Mouse (Mus musculus): ENCODE measurements around the gene Ccr6. TPM values are rescaled to one million over a fixed set of nuclear protein-coding genes. Genes with fewer than 3 reads are reported as not detected.
"Not testable (repeated sequence)": the region's sequence is repeated elsewhere in the genome, so short reads cannot be mapped to it uniquely, and the experiment has no call there.

The Ccr6 gene
- total RNA-seq (2021): not detected
- polyA plus RNA-seq (2012; rRNA removed): 0.08 and 0.29 TPM in 2 replicates
- long read RNA-seq: 0 reads

GRCm38 (mm10) chr17:8235743-8236142 is at the start of gene Ccr6:
Gene Ccr6, plus strand, starts transcription at chr17:8236043.
- DNase-seq: no peak

GRCm38 (mm10) chr17:8193678-8194077 is 42.2 kb upstream of the Ccr6 start:
- no peak for DNase-seq

DNA sequence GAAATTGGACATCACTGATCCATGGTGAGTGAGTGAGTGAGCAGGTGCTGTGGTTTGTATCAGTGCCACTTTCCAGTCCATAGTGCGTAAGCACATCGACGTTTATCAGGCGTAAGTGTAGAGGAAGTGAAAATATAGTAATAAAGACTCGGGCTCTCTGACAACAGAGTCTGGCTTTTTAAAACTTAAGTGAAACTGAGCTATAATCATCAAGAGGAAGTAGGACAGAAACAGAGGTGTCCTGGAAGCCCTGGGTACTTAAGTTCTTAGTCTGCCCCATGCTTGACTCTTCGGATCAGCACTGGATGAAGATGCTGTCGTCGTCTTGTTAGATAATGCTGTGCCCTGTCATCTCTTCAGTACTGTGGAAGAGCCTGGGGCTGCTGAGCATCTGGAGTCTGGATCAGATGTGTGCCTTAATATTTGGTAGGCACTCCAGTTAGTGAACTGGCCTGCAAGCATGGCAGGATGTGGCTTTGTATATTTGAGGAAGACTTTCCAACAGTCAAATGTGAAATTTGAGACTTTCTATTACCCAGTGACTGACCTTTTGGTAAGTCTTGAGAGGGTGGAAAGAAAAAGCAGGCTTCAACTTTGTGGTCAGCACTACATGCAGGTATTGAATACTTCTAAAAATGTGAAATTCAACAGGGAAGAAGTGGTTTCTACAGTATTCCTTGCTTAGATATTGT is 40.0 kb upstream of the Ccr6 start:
- DNase-seq: no peak

- no peak for DNase-seq
These were observed 38.2 kb upstream of the Ccr6 start for GRCm38 (mm10) chr17:8197652-8198051.

- no peak for DNase-seq
These were observed 36.5 kb upstream of the Ccr6 start for GRCm38 (mm10) chr17:8199067-8199935.

DNA sequence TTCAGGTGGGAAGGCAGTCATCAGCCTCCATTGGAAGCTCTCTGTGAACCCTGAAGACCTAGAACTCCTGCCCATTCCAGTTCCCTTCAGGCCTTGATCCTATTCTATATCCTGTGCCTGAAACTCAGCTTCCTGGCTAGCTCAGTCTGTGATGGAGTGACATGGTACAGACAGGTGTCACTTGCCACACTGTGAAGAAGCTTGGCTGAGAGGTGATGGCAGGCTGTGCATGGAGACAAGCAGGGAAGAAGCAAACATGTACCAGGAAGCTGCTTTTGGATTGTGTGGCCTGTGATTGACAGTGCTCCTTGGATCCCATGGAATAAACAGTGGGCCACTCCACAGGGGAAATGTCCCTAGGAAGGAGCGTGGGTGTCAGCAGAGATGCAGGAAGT is 35.9 kb upstream of the Ccr6 start:
- no peak for DNase-seq

DNA sequence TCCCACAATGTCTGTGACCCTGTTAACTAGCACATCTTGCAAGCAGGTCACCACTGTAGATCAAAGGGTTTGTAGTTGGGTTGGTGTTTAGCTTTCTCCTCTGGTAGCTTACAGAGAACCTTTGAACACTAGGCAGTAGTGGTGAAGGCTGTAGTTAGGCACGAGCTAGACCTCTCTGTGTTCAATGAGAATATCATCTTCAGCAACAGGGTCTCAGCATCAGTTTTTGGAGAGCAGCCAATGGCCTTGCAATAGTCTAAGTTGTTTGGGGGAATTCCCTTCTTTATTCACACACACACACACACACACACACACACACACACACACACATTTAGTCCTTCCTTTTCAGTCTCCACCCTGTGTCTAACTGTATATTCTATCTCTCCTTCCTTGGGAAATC is 32.4 kb upstream of the Ccr6 start:
- no peak for DNase-seq

DNA sequence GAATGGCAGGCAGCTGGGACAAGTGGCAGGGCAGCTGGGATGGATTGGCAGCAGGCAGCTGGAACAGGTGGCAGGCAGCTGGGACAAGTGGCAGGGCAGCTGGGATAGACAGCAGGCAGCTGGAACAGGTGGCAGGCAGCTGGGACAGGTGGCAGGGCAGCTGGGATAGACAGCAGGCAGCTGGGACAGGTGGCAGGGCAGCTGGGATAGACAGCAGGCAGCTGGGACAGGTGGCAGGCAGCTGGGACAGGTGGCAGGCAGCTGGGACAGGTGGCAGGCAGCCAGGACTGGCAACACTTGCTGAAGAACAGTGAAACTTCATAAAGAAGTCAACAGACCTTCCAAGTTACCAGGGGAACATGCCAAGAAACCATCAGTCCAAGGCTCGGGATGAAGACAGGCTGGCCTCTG is 30.6 kb upstream of the Ccr6 start:
- not testable (repeated sequence) for DNase-seq

- DNase-seq: no peak
These were observed 29.2 kb upstream of the Ccr6 start for GRCm38 (mm10) chr17:8206691-8207090.

DNA sequence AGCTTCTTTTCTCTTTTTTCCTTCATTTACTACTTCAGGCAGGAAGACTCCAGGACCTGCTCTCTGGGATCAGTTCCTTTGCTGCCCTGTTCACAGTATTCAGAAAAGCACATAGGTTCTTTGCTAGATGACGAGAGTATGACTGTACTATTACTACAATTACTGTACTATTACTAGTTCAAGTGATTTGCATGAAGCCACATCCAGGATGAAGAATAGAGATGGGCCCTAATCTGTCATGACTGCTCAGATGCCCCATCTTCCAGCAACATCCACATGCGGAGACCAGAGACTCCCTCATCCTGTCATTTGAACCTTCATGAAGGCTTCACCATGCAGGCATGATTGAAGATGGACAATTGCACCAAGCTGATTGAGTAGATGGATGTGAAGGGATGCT is 26.1 kb upstream of the Ccr6 start:
- no peak for DNase-seq

DNA sequence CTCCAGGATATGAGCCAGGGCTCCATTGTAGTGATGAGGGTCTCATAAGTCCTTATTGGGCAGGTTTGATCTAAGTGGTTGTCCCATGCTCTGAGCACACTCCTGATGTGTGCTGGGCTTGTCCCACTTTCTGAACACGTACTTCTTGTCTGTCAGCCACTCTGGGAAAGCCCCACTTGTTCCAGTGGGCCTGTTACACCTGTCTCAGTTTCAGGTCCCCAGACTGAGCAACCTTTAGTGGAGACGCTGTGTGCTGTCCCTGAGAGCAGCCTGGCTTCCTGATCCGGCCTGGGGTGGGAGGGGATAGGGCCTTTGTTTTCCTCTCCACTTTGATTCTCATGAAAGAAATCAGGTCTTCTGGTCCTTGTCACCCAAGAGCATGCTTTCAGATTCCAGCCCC is 25.7 kb upstream of the Ccr6 start:
- no peak for DNase-seq

- no peak for DNase-seq
These were observed 25.2 kb upstream of the Ccr6 start for GRCm38 (mm10) chr17:8210675-8211074.

- no peak for DNase-seq
These were observed 24.4 kb upstream of the Ccr6 start for GRCm38 (mm10) chr17:8211399-8211798.

GRCm38 (mm10) chr17:8214369-8214768 is 21.5 kb upstream of the Ccr6 start:
- no peak for DNase-seq

DNA sequence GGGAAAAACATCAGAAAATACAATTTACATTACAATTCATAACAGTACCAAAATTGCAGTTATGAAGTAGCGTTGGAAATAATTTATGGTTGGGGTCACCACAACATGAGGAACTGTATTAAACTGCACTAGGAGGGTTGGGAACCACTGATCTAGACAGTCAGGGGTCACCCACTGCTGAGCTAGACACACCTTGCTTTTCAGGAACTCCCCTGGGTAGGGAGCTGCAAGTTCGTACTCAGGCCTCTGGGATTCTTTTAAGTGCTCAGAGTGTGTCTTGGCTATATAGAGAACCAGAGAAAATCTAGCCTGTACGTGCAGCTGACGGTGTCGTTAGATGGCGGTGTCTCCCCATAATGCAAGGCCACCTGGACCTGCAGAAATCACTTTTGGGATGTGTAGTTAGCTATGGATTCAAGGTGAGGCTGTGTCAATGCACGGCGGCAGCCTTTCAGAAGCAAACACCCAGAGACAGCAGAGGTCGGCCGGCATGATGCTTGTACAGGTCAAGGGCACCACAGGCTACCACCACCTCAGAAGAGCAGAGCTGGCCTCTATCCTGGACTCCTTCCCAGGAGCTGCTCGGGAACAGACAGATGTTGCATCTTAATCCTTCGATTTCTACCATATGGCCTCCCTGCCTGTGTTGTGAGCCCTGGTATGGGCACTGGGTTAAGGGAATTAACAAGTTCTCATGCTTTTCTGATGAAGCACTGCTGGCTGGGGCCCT is 20.7 kb upstream of the Ccr6 start:
- no peak for DNase-seq

GRCm38 (mm10) chr17:8223225-8223624 is 12.6 kb upstream of the Ccr6 start:
- no peak for DNase-seq

GRCm38 (mm10) chr17:8224072-8224471 is 11.8 kb upstream of the Ccr6 start:
- DNase-seq: no peak

DNA sequence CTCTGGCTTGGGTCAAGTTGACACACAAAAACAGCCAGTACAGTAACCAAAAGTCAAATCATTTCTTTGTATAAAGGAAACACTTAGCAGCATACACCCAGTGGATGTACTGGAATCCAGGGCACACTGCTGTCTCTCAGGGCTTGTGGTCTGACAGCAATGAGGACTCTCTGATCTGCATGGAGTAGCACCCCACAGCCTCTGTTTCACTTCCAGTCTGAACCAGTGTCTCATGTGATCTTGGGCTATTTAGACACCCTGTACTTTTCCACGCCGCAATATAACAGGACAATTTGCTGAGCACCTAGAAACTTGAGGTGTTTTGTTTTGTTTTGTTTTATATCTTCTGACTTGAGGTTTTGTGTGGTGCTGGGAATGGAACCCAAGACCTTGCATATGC is 10.7 kb upstream of the Ccr6 start:
- DNase-seq: no peak

GRCm38 (mm10) chr17:8225746-8226145 is 10.1 kb upstream of the Ccr6 start:
- no peak for DNase-seq

DNA sequence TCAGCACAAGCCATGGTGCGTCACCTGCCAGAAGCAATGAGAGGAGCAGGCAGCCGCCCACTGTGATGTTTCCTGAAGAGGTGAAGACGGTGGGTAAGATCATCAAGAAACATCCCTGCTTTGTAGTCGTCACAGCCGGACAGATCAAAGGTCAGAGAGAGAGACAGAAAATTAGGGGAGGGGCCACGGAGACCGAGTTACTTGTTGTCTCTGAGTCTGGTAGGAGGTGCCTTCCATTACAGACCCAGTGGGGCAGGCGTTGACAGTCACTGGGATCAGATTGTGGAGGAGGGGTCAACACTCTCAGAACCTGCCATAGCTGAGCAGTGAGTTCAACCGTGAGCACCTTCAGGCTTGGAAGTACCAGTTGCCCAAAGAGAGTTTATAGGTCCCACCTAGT is 7.2 kb upstream of the Ccr6 start:
- DNase-seq: no peak

DNA sequence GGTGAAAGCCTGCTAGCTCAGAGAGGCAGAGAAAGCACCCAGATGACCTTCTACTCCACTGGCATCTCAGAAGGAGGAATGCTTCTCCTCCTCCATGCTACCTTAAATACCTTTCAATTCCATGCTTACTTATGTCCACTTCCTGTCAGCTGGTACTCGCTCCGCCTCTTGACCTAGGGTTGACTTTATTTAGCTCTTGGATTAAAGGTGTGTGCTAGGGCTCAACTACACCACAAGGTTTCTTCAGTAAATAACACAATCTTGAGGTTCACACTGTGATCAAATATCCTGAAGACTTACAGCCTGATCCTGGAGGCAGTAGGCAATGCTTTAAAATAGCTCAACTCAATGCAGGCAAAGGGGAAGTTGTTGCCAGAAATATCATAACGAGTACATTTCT is 6.2 kb upstream of the Ccr6 start:
- DNase-seq: no peak

DNA sequence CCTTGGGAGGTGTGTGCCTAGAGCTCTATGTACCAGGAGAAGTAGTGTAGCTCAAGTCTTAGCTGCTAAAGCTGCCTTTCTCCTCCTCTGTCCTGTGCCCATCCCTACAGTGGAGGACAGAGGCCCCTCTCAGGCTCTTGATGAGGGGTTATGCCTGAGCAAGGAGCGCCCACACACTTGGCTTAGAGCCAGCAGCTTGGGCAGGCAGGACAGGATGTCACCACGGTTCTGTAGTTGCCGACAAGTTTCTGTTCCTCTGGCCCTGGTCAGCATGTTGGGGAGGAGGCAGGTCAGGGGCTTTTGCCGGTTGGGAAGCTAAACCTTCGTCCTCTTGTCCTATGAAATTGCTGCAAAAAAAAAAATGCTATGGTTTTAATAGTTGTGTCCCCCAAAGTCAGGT is 3.8 kb upstream of the Ccr6 start:
- no peak for DNase-seq
